In genomic region chr3:3014978-3015377, GRCm38 (mm10) we compare ENCODE assay signal across 16 mouse cellular contexts.
A peak's percentile ranks its signal among the peaks of the same experiment; 100 is the strongest.
DNase-seq lines count a peak whose midpoint lies in the region; ATAC-seq and TF ChIP-seq lines count a peak whose summit lies in the region.
"Had no signal": no experiment of that assay in that cellular context is flagged by ENCODE, and none has a peak within 500 bp of the region (broad histone marks: within the 10 kb centered on the region; RNA-seq: fewer than 3 reads in every experiment).

No protein-coding gene starts in this region.

- 0 out of 2 replicates have a peak, but pooled peaks have one; percentile 52 for ATAC-seq in kidney, embryonic 15.5 days (replicated peaks; ENCODE audit: low FRiP score)
- peak; percentile 15; the same call in 1 of the 2 replicates for ATAC-seq in G1E (ENCODE audit: extremely low read depth, insufficient number of reproducible peaks, low FRiP score, poor library complexity, severe bottlenecking)
- ATAC-seq in megakaryocyte, adult 5-6 weeks (ENCODE audit: poor library complexity, severe bottlenecking): peak; percentile 65

- H3K4me1 ChIP-seq in kidney, embryonic 15.5 days: no peaks in the 10 kb centered on the region
- H3K4me1 ChIP-seq in G1E (ENCODE audit: insufficient read depth, low read depth, low read length): no peaks in the 10 kb centered on the region
- H3K4me1 ChIP-seq in heart, embryonic 10.5 days: no peaks in the 10 kb centered on the region
- H3K4me1 ChIP-seq: liver, embryonic 15.5 days; stomach, embryonic 15.5 days had no signal

- H3K4me2 ChIP-seq in kidney, embryonic 15.5 days: no peak overlapping the region
- H3K4me2 ChIP-seq: liver, embryonic 15.5 days; stomach, embryonic 15.5 days had no signal

- H3K9ac ChIP-seq in kidney, embryonic 15.5 days: no peak overlapping the region
- H3K9ac ChIP-seq: liver, embryonic 15.5 days; stomach, embryonic 15.5 days had no signal

- no peaks in the 10 kb centered on the region for H3K27me3 ChIP-seq in kidney, embryonic 15.5 days
- H3K27me3 ChIP-seq in G1E (ENCODE audit: insufficient read depth, low read length): no peaks in the 10 kb centered on the region
- no peaks in the 10 kb centered on the region for H3K27me3 ChIP-seq in heart, embryonic 10.5 days (ENCODE audit: insufficient read depth, poor library complexity, severe bottlenecking)
- H3K27me3 ChIP-seq: liver, embryonic 15.5 days; stomach, embryonic 15.5 days had no signal

- H3K27ac ChIP-seq in kidney, embryonic 15.5 days: no peak overlapping the region
- H3K27ac ChIP-seq in heart, embryonic 10.5 days: no peak overlapping the region
- H3K27ac ChIP-seq: layer of hippocampus, adult 2 months; liver, embryonic 15.5 days; stomach, embryonic 15.5 days had no signal

- DNase-seq in kidney, postnatal 25 days: no peak
- DNase-seq in G1E (ENCODE audit: low spot score) (no peak), ZHBTc4 (ENCODE audit: low read depth, low spot score) (peak; percentile 3)
- no peak for DNase-seq in heart, embryonic 10.5 days (ENCODE audit: low spot score)
- DNase-seq in natural killer cell, adult 2 months (ENCODE audit: low spot score in 2 of 2): no peak
- DNase-seq in spleen, postnatal 36 days (ENCODE audit: low spot score in 2 of 2): no peak
- DNase-seq: cerebellum, adult 18-20 months; heart, postnatal 4 days; kidney, adult 2 months; lung, postnatal 4 days; right cerebral cortex, postnatal 4 days had no signal

- no peaks in the 10 kb centered on the region for H3K36me3 ChIP-seq in kidney, embryonic 15.5 days
- no peaks in the 10 kb centered on the region for H3K36me3 ChIP-seq in G1E (replicated peaks)
- H3K36me3 ChIP-seq in heart, embryonic 10.5 days: no peaks in the 10 kb centered on the region
- H3K36me3 ChIP-seq: liver, embryonic 15.5 days; stomach, embryonic 15.5 days had no signal

- no peak for TF ChIP-seq CTCF in G1E (IDR thresholded peaks at IDR 0.05; ENCODE audit: low read depth, low read length)

- H3K9me3 ChIP-seq in kidney, embryonic 15.5 days (replicated peaks): peaks cover 59% of the 10 kb centered on the region
- H3K9me3 ChIP-seq in G1E (replicated peaks): peaks cover 74% of the 10 kb centered on the region
- H3K9me3 ChIP-seq in heart, embryonic 10.5 days: peaks cover 72% of the 10 kb centered on the region
- H3K9me3 ChIP-seq: stomach, embryonic 15.5 days had no signal

- no peak overlapping the region for H3K4me3 ChIP-seq in kidney, embryonic 15.5 days (replicated peaks)
- H3K4me3 ChIP-seq in G1E (ENCODE audit: low read depth, low read length): no peak overlapping the region
- H3K4me3 ChIP-seq in heart, embryonic 10.5 days: no peak overlapping the region
- H3K4me3 ChIP-seq: layer of hippocampus, adult 2 months; liver, embryonic 15.5 days; stomach, embryonic 15.5 days had no signal

Comparison
In these comparisons a context has a peak if more than half of its experiments do, and no peak if none do; other contexts are left out.
1. ATAC-seq: peak in every context shown above with its lines; median percentile 65 in megakaryocyte, adult 5-6 weeks; 52 in kidney, embryonic 15.5 days; 15 in G1E.